In genomic region chr10:41867956-41868355, GRCm38 (mm10) we compare ENCODE assay signal across 19 mouse cellular contexts. TPM values are rescaled to one million over a fixed set of nuclear protein-coding genes. Genes with fewer than 3 reads are reported as not detected.
DNase-seq lines count a peak whose midpoint lies in the region; ATAC-seq lines count a peak whose summit lies in the region.
"Had no signal": no experiment of that assay in that cellular context is flagged by ENCODE, and none has a peak within 500 bp of the region (broad histone marks: within the 10 kb centered on the region; RNA-seq: fewer than 3 reads in every experiment).

No protein-coding gene starts in this region.

- no peaks in the 10 kb centered on the region for H3K36me3 ChIP-seq in embryonic facial prominence, embryonic 10.5 days (replicated peaks)
- H3K36me3 ChIP-seq: neural tube, embryonic 12.5 days had no signal

- H3K27me3 ChIP-seq in embryonic facial prominence, embryonic 10.5 days (replicated peaks; ENCODE audit: low read depth, poor library complexity, severe bottlenecking) = no peaks in the 10 kb centered on the region
- H3K27me3 ChIP-seq: neural tube, embryonic 12.5 days; Patski had no signal

- peak; percentile 32 for DNase-seq in retina, postnatal 1 day
- DNase-seq in retina, embryonic 14.5 days (ENCODE audit: low spot score) = no peak
- no peak for DNase-seq in embryonic facial prominence, embryonic 10.5 days (ENCODE audit: low spot score)
- DNase-seq in adrenal gland, adult 2 months = no peak
- DNase-seq in adrenal gland, adult (ENCODE audit: inconsistent age in 2 of 2, low spot score in 1 of 2) = no peak
- no peak for DNase-seq in urinary bladder, postnatal 36 days (ENCODE audit: low spot score in 2 of 2)
- DNase-seq: adrenal gland, postnatal 14 days; cerebellum, adult 18-20 months; cerebellum, postnatal 25 days; gastrocnemius, adult 2 months; heart, adult 18-20 months; heart, postnatal 4 days; kidney, adult 8-10 months; lung, adult 18-20 months; thymus, adult 18-20 months had no signal

- no peaks in the 10 kb centered on the region for H3K9me3 ChIP-seq in embryonic facial prominence, embryonic 10.5 days
- H3K9me3 ChIP-seq: neural tube, embryonic 12.5 days had no signal

- no peak overlapping the region for H3K4me3 ChIP-seq in embryonic facial prominence, embryonic 10.5 days
- H3K4me3 ChIP-seq: gastrocnemius, adult 2 months; neural tube, embryonic 12.5 days had no signal

- WGBS in embryonic facial prominence, embryonic 10.5 days = 80% methylated on average over 5 of the region's 5 CpGs

- 0 out of 2 replicates have a peak overlapping the region, but pooled peaks have one; percentile 44 for H3K27ac ChIP-seq in embryonic facial prominence, embryonic 10.5 days (replicated peaks)
- H3K27ac ChIP-seq: gastrocnemius, adult 2 months; hindbrain, postnatal 0 days; neural tube, embryonic 12.5 days had no signal

- peak; percentile 15; the same call in 1 of the 2 replicates for ATAC-seq in megakaryocyte, adult 5-6 weeks (ENCODE audit: poor library complexity, severe bottlenecking)
- ATAC-seq: hindbrain, postnatal 0 days; Patski had no signal

- peaks cover 27% of the 10 kb centered on the region for H3K4me1 ChIP-seq in embryonic facial prominence, embryonic 10.5 days
- H3K4me1 ChIP-seq: neural tube, embryonic 12.5 days had no signal

RNA-seq across cellular contexts. Expression of gene Sesn1, which starts 58.2 kb away (rescaled TPM):
- polyA plus RNA-seq in embryonic facial prominence, embryonic 10.5 days (2016; fragmentation: Nextera tagmentation; extraction: Ambion mirVana) = 18.5 and 23.3 TPM in 2 replicates
- 19.4 and 21.5 TPM in 2 replicates for total RNA-seq in megakaryocyte, adult 5-6 weeks (2015)
- 15.1 and 15.7 TPM in 2 replicates for total RNA-seq in megakaryocyte, adult 5-6 weeks (2017)
- 10 to 100 TPM; 15.6 to 19.7 TPM for total RNA-seq in adrenal gland, adult 2 months (2021)
- polyA plus RNA-seq in adrenal gland, adult 2 months (2012; rRNA removed) = 12.3 and 12.4 TPM in 2 replicates

RNA-seq across cellular contexts. Expression of gene Cep57l1, which starts 58.3 kb away (rescaled TPM):
- 23.5 and 24.1 TPM in 2 replicates for polyA plus RNA-seq in embryonic facial prominence, embryonic 10.5 days (2016; fragmentation: Nextera tagmentation; extraction: Ambion mirVana)
- total RNA-seq in megakaryocyte, adult 5-6 weeks (2015) = 14.4 and 18.6 TPM in 2 replicates
- 21.2 and 28.0 TPM in 2 replicates for total RNA-seq in megakaryocyte, adult 5-6 weeks (2017)
- 1 to 10 TPM; 4.5 to 7.2 TPM for total RNA-seq in adrenal gland, adult 2 months (2021)
- 0.22 and 0.41 TPM in 2 replicates for polyA plus RNA-seq in adrenal gland, adult 2 months (2012; rRNA removed)
